Comparison of ENCODE assay signal across 8 mouse cellular contexts in genomic region chr2:136712441-136713015, GRCm38 (mm10). TPM values are rescaled to one million over a fixed set of nuclear protein-coding genes. Genes with fewer than 3 reads are reported as not detected.
DNase-seq lines count a peak whose midpoint lies in the region; ATAC-seq lines count a peak whose summit lies in the region.

No protein-coding gene starts in this region.

- under 1% methylated on average over 13 of the region's 13 CpGs for WGBS in embryonic facial prominence, embryonic 12.5 days
- WGBS in hindbrain, embryonic 10.5 days: under 1% methylated on average over 13 of the region's 13 CpGs
- WGBS in midbrain, embryonic 13.5 days: under 1% methylated on average over 13 of the region's 13 CpGs

- H3K36me3 ChIP-seq in embryonic facial prominence, embryonic 12.5 days: no peaks in the 10 kb centered on the region
- H3K36me3 ChIP-seq in hindbrain, embryonic 10.5 days: no peaks in the 10 kb centered on the region
- no peaks in the 10 kb centered on the region for H3K36me3 ChIP-seq in midbrain, embryonic 13.5 days

- peak overlapping the region; percentile 41 for H3K4me3 ChIP-seq in embryonic facial prominence, embryonic 12.5 days
- H3K4me3 ChIP-seq in hindbrain, embryonic 10.5 days: peak overlapping the region; percentile 70
- H3K4me3 ChIP-seq in midbrain, embryonic 13.5 days (replicated peaks): peak overlapping the region; percentile 80

- peaks cover 13% of the 10 kb centered on the region for H3K4me1 ChIP-seq in embryonic facial prominence, embryonic 12.5 days
- H3K4me1 ChIP-seq in hindbrain, embryonic 10.5 days (replicated peaks): peaks cover 30% of the 10 kb centered on the region
- peaks cover 19% of the 10 kb centered on the region for H3K4me1 ChIP-seq in midbrain, embryonic 13.5 days (replicated peaks)

- peaks cover 3% of the 10 kb centered on the region; the same call in 1 of the 2 replicates for H3K27me3 ChIP-seq in embryonic facial prominence, embryonic 12.5 days
- 0 out of 2 replicates have a peak, but pooled peaks cover 3% of the 10 kb centered on the region for H3K27me3 ChIP-seq in hindbrain, embryonic 10.5 days (ENCODE audit: insufficient read depth, poor library complexity, severe bottlenecking)
- no peaks in the 10 kb centered on the region for H3K27me3 ChIP-seq in midbrain, embryonic 13.5 days

- H3K27ac ChIP-seq in embryonic facial prominence, embryonic 12.5 days: no peak overlapping the region
- H3K27ac ChIP-seq in hindbrain, embryonic 10.5 days: peak overlapping the region; percentile 59; the same call in 1 of the 2 replicates
- peak overlapping the region; percentile 91 for H3K27ac ChIP-seq in midbrain, embryonic 13.5 days

- H3K9ac ChIP-seq in embryonic facial prominence, embryonic 12.5 days: no peak overlapping the region
- H3K9ac ChIP-seq in midbrain, embryonic 13.5 days (replicated peaks): peak overlapping the region; percentile 48; the same call in 1 of the 2 replicates

- no peak for ATAC-seq in embryonic facial prominence, embryonic 12.5 days (ENCODE audit: insufficient number of reproducible peaks, insufficient read depth, low FRiP score, low TSS enrichment)
- peak; percentile 51 for ATAC-seq in midbrain, embryonic 13.5 days

- H3K4me2 ChIP-seq in embryonic facial prominence, embryonic 12.5 days (replicated peaks): peak overlapping the region; percentile 63
- peak overlapping the region; percentile 74 for H3K4me2 ChIP-seq in midbrain, embryonic 13.5 days (replicated peaks)

- H3K9me3 ChIP-seq in embryonic facial prominence, embryonic 12.5 days: no peaks in the 10 kb centered on the region
- H3K9me3 ChIP-seq in hindbrain, embryonic 10.5 days: no peaks in the 10 kb centered on the region
- no peaks in the 10 kb centered on the region for H3K9me3 ChIP-seq in midbrain, embryonic 13.5 days

- DNase-seq in layer of hippocampus, adult 11-12 months (ENCODE audit: low spot score): peak; percentile 13
- DNase-seq in layer of hippocampus, postnatal 25 days (ENCODE audit: extremely low spot score in 1 of 2, low spot score in 1 of 2): no peak
- no peak for DNase-seq in hindbrain, embryonic 10.5 days (ENCODE audit: low spot score)
- DNase-seq in urinary bladder, postnatal 4 days (ENCODE audit: low spot score in 2 of 2): no peak
- DNase-seq in frontal cortex, adult 2 months (ENCODE audit: extremely low spot score in 1 of 2, low spot score in 1 of 2): no peak
- DNase-seq in lung, postnatal 4 days: no peak

RNA-seq across cellular contexts. Expression of gene Snap25, which starts 0.7 kb away (rescaled TPM):
- 1,000 to 10,000 TPM; 1,881 to 1,910 TPM for total RNA-seq in layer of hippocampus, postnatal 25 days (2021)
- polyA plus RNA-seq in embryonic facial prominence, embryonic 12.5 days (2016; fragmentation: Nextera tagmentation; extraction: Ambion mirVana): 7.3 and 11.0 TPM in 2 replicates
- polyA plus RNA-seq in hindbrain, embryonic 10.5 days (2016; fragmentation: Nextera tagmentation; extraction: Ambion mirVana): 27.8 and 39.4 TPM in 2 replicates
- 78.4 and 90.0 TPM in 2 replicates for polyA plus RNA-seq in midbrain, embryonic 13.5 days (2015; fragmentation: Nextera tagmentation; extraction: Ambion mirVana)
- polyA plus RNA-seq in frontal cortex, adult 2 months (2012; rRNA removed): 2,537 and 2,736 TPM in 2 replicates

Comparison
In these comparisons a context has a peak if more than half of its experiments do, and no peak if none do; other contexts are left out.
1. RNA of gene Snap25, which starts 0.7 kb away (polyA plus RNA-seq): 2,537 to 2,736 TPM in frontal cortex, adult 2 months; 78.4 to 90.0 TPM in midbrain, embryonic 13.5 days, 27.8 to 39.4 TPM in hindbrain, embryonic 10.5 days and 7.3 to 11.0 TPM in embryonic facial prominence, embryonic 12.5 days; every median in the first group is over 10 times any median in the second.
2. Peak in every context shown above with its lines, with median percentiles within 50 percentile points of each other: H3K4me3 ChIP-seq.